Mouse (Mus musculus) megakaryocyte, embryonic 14.5 days (primary cell): ENCODE measurements around the gene Muc5ac. TPM values are rescaled to one million over a fixed set of nuclear protein-coding genes. Genes with fewer than 3 reads are reported as not detected.
"Not testable (repeated sequence)": the region's sequence is repeated elsewhere in the genome, so short reads cannot be mapped to it uniquely, and the experiment has no call there.

ENCODE experiments used
- H3K27me3 ChIP-seq: replicated peaks from 2 replicates; pipeline ENCODE3; 2012; ENCODE audit warnings: inconsistent platforms
- H3K36me3 ChIP-seq: replicated peaks from 2 replicates; pipeline ENCODE3; 2012; ENCODE audit warnings: low read length, inconsistent platforms, mixed read lengths
- H3K4me1 ChIP-seq: 2 replicates; pipeline ENCODE4 v1.6.1; 2012; ENCODE audit warnings: inconsistent platforms
- H3K4me3 ChIP-seq: replicated peaks from 2 replicates; pipeline ENCODE3; 2012; ENCODE audit warnings: moderate library complexity, mild to moderate bottlenecking, inconsistent platforms
- H3K9me3 ChIP-seq: 2 replicates; pipeline ENCODE4 v1.6.1; 2012; ENCODE audit warnings: inconsistent platforms
- FLI1 ChIP-seq: IDR thresholded peaks from 2 replicates; pipeline ENCODE4 v1.6.1; 2012; ENCODE audit warnings: low read length, inconsistent platforms, mixed read lengths
- GATA1 ChIP-seq: IDR thresholded peaks from 3 replicates; pipeline ENCODE4 v1.6.1; 2012; ENCODE audit warnings: mixed read lengths, low read length, inconsistent platforms, borderline replicate concordance
- polyA plus RNA-seq: library from polyadenylated mRNA; stranded (reverse); fragments of >175 nt; gene quantifications from 2 replicates; pipeline ENCODE4 v1.2.3, GENCODE M21; 2012; ENCODE audit warnings: low replicate concordance; ENCODE audit not compliant: insufficient read depth

Muc5ac gene
- polyA plus RNA-seq, 1 experiment: not detected

DNA sequence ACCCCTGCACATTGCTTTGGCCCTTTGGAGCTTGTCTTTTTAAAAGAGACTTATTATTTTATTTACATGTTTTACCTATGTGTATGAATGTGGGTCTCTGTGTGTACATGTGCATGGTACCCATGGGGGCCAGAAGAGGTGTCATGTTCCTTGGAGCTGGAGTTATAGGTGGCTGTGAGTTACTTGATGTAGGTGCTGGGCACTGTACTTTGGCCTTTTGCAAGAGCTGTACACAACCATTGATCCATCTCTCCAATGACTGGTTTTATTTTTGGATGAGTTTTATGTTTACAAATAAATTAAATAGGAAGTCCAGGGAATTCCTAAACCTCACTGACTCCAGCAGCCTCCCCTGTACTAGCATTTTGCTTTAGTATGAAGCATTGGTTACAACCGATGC, 5.5 kb downstream of the Muc5ac start:
- peaks cover 33% of the 10 kb centered on the region for H3K9me3 ChIP-seq
- H3K4me1 ChIP-seq: no peaks in the 10 kb centered on the region
- peaks cover 88% of the 10 kb centered on the region for H3K27me3 ChIP-seq
- H3K36me3 ChIP-seq: no peaks in the 10 kb centered on the region
- TF ChIP-seq GATA1 (no peak), FLI1 (no peak)
- no peak overlapping the region for H3K4me3 ChIP-seq

DNA sequence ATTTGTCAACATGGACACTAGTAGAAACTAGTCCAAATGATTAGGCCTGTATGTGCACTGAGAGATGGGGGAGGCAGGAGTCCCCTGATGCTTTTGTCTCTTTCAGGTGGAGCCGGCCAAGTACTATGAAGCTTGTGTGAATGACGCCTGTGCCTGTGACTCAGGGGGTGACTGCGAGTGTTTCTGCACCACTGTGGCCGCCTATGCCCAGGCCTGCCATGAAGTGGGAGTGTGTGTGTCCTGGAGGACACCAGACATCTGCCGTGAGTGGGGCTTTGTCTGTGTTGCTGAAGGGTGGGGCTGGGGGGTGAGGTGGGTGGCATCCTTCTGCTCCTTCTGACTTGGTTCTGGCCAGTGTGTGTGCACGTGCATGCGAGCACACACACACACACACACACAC, 14.4 kb downstream of the Muc5ac start:
- Histone ChIP-seq H3K9me3 (peaks cover 10% of the 10 kb centered on the region), H3K27me3 (peaks cover 87% of the 10 kb centered on the region), H3K36me3 (no peaks in the 10 kb centered on the region), H3K4me1 (peaks cover 4% of the 10 kb centered on the region; the same call in 1 of the 2 replicates), H3K4me3 (no peak overlapping the region)
- TF ChIP-seq FLI1: no peak
- no peak for TF ChIP-seq GATA1

DNA sequence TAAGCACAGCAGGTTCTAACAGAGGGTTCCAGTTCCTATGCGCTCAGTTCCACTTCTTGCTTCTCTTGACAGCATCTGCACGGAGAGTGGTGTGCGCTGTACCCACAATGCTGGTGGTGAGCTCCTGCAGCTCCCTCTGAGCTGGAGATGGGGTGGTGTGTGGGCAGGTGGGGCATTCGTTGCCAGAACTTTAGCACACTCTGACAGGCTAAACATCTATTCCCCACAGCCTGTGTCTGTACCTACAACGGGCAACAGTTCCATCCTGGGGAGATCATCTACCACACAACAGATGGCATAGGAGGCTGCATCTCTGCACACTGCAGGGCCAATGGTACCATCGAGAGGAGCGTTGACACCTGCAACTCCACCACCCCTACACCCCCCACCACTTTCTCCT, 16.6 kb downstream of the Muc5ac start:
- TF ChIP-seq FLI1: no peak
- TF ChIP-seq GATA1: no peak
- peaks cover 70% of the 10 kb centered on the region for H3K27me3 ChIP-seq

DNA sequence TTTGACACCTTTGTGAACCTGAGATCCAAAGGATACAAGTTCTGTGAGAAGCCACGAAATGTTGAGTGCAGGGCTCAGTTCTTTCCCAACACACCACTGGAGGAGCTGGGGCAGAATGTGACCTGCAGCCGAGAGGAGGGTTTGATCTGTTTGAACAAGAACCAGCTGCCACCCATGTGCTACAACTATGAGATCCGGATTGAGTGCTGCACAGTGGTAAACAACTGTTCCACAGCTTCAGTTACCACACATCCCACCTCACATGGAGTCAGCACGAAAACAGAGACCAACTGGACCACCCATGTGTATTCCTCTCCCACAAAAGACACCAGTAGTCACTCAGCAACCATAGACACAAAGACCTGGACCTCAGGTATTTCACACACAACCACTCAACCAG, 19.1 kb downstream of the Muc5ac start:
- H3K9me3 ChIP-seq, H3K4me1 ChIP-seq: not testable (repeated sequence)
- peaks cover 72% of the 10 kb centered on the region for H3K27me3 ChIP-seq

More for the DNA sequence above, 16.6 kb downstream of the Muc5ac start:
- Histone ChIP-seq H3K4me1 (peaks cover 4% of the 10 kb centered on the region; the same call in 1 of the 2 replicates), H3K9me3 (no peaks in the 10 kb centered on the region), H3K36me3 (no peaks in the 10 kb centered on the region), H3K4me3 (no peak overlapping the region)

DNA sequence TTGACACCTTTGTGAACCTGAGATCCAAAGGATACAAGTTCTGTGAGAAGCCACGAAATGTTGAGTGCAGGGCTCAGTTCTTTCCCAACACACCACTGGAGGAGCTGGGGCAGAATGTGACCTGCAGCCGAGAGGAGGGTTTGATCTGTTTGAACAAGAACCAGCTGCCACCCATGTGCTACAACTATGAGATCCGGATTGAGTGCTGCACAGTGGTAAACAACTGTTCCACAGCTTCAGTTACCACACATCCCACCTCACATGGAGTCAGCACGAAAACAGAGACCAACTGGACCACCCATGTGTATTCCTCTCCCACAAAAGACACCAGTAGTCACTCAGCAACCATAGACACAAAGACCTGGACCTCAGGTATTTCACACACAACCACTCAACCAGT, 21.2 kb downstream of the Muc5ac start:
- not testable (repeated sequence) for H3K4me3 ChIP-seq
- H3K27me3 ChIP-seq: peaks cover 70% of the 10 kb centered on the region

More for the DNA sequence above, 19.1 kb downstream of the Muc5ac start:
- H3K36me3 ChIP-seq, H3K4me3 ChIP-seq: not testable (repeated sequence)

DNA sequence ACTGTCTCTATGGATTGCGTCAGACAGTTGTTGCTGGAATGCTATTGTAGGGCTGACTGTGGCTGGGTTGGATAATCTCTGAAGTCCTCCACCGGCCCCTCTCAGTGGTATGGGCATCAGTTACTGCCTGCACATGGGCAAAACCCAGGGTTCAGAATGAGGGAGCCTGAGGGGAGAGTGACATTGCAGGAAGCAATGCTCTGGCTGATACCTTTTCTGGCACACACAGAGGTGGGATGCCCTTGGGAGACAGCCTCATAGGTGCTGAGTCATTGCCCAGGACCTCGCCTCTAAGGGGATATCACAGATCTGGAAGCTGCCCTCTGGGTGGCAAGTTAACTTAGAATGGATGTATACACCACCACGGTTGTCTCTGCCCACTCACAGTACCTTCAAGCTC, 24.5 kb downstream of the Muc5ac start:
- Histone ChIP-seq H3K27me3 (peaks cover 79% of the 10 kb centered on the region), H3K4me3 (no peak overlapping the region), H3K36me3 (no peaks in the 10 kb centered on the region), H3K9me3 (no peaks in the 10 kb centered on the region), H3K4me1 (peaks cover 37% of the 10 kb centered on the region)
- no peak for TF ChIP-seq GATA1
- TF ChIP-seq FLI1: no peak

More for the DNA sequence above, 21.2 kb downstream of the Muc5ac start:
- not testable (repeated sequence) for H3K36me3 ChIP-seq, H3K9me3 ChIP-seq
- H3K4me1 ChIP-seq: peaks cover 24% of the 10 kb centered on the region

DNA sequence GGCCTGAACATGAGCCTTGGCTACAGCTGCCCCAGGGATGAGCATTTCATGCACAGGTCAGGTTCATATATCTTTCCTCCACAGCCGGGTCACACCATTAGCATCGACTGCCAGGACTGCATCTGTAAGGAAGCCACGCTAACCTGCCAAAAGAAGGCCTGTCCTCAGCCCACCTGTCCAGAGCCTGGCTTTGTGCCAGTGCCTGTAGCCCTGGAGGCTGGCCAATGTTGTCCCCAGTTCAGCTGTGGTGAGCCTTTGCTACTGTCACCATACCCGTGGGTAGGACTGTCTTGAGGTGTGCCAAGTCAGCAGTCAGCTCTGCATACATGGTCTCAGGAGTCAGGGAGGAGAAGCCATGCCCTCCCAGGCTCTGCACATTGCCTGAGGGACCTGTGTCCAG, 26.6 kb downstream of the Muc5ac start:
- TF ChIP-seq FLI1 (no peak), GATA1 (no peak)
- Histone ChIP-seq H3K4me3 (no peak overlapping the region), H3K36me3 (no peaks in the 10 kb centered on the region), H3K9me3 (no peaks in the 10 kb centered on the region), H3K27me3 (peaks cover 94% of the 10 kb centered on the region), H3K4me1 (peaks cover 46% of the 10 kb centered on the region)

DNA sequence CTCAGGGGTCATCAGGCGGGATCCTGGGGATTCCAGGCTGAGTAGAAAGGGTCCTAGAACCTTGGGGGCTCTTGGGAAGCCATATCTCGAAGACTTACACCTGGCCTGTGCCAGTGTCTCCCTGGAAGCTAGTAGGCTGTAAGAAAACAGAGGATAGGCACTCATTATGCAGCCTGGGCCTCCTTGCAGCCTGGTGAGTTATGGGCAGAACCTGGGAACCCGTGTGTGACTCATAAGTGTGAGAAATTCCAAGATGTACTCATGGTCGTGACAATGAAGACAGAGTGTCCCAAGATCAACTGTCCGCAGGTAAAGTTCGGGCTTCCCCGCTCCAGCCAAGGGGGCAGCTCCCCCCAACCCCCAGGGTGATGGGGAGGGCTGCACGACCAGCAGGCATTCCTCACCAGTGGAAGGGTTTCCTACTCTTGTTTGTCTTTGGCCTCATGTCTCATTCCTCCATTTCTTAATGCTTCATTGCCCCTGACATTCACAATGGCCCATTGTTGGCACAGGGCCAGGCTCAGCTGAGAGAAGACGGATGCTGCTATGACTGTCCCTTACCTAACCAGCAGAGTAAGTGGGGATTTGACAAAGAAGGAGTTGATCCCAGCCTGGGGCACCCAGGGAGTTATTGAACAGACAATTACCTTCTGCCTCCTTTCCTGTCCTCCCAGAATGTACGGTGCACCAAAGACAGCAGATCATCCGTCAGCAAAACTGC, 28.7 kb downstream of the Muc5ac start:
- no peak overlapping the region for H3K4me3 ChIP-seq
- peaks cover 60% of the 10 kb centered on the region for H3K4me1 ChIP-seq
- peaks cover 94% of the 10 kb centered on the region for H3K27me3 ChIP-seq
- TF ChIP-seq GATA1: no peak
- no peak for TF ChIP-seq FLI1
- H3K36me3 ChIP-seq: no peaks in the 10 kb centered on the region
- H3K9me3 ChIP-seq: no peaks in the 10 kb centered on the region

DNA sequence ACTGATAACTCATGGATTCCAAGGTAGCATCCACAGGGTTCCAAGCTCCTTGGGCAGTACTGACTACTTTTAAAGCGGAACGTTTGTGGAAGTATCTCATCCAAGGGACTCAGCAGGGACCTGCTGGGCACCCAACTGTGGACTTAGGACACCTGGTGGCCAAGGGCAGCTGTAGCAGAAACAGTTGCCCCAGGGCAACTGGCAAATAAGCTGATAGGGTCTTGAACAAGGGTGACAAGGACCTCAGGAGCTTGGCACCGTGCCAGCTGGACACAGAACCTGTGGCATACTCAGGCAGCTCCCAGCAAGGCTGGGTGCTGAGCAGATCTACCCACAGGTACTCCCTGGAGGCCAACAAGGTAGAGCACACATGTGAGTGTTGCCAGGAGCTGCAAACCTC, 29.5 kb downstream of the Muc5ac start:
- TF ChIP-seq GATA1 (no peak), FLI1 (no peak)
- H3K4me1 ChIP-seq: peaks cover 61% of the 10 kb centered on the region
- H3K9me3 ChIP-seq: no peaks in the 10 kb centered on the region
- no peak overlapping the region for H3K4me3 ChIP-seq
- H3K27me3 ChIP-seq: peaks cover 94% of the 10 kb centered on the region
- no peaks in the 10 kb centered on the region for H3K36me3 ChIP-seq

DNA sequence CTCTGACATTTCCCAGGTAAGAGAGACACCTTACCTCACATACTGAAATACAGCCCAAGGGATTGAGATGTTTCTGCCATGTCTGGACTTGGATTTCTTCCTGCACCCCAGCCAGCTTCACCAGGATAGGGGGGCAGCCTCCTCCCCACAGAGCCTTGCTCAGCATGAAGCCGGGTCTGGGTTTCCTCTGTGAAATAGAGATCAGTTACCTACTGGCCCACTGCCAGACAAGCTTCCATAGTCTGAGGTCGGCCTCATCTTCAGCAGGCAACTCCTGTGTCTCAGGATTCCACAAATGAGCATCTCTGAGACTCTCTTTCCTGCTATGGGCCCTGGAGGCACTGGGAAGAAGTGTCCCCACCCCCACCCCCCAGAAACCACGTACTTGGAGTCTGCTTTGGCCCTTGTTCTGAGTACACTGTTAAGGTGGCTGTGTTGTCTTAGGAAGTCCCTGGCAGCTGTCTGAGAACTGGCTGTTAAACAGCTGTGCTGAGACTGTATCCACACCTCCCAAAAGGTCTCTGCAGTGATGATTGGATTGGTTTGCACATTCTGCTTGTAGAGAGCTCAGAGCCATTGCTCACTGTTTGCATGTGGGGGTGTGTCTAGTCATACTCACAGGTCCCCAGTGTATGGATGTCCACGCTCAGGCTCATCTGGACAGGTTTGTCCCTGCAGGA, 34.0 kb downstream of the Muc5ac start:
- TF ChIP-seq FLI1: no peak
- no peak for TF ChIP-seq GATA1
- no peak overlapping the region for H3K4me3 ChIP-seq
- H3K27me3 ChIP-seq: peaks cover 83% of the 10 kb centered on the region
- peaks cover 52% of the 10 kb centered on the region for H3K4me1 ChIP-seq
- H3K9me3 ChIP-seq: 0 out of 2 replicates have a peak, but pooled peaks cover under 1% of the 10 kb centered on the region
- H3K36me3 ChIP-seq: no peaks in the 10 kb centered on the region

DNA sequence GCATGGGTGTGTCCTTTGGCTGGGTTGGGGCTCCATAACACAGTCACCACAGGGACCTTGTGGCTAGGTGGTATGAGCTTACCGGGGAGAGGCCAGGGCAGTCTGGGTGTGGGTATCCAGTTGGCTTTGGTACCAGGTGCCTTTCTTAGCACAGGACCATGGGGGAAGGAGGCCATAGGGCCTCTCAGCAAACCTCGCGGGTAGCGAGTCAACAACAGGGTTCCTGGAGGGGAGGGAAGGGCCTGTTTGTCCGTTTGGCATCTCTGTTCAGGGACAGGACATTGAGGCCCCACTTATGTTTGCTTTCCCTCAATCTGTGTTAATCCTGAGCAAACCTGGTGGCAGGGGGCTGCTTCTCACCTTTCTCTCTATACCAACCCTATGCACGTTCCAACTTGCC, 34.9 kb downstream of the Muc5ac start:
- Histone ChIP-seq H3K9me3 (peaks cover 4% of the 10 kb centered on the region; the same call in 1 of the 2 replicates), H3K36me3 (no peaks in the 10 kb centered on the region), H3K4me3 (no peak overlapping the region), H3K27me3 (peaks cover 79% of the 10 kb centered on the region), H3K4me1 (peaks cover 56% of the 10 kb centered on the region)
- TF ChIP-seq FLI1 (no peak), GATA1 (no peak)
